Mouse (Mus musculus): Measurements from ENCODE around the gene Ipo9. TPM values are rescaled to one million over a fixed set of nuclear protein-coding genes. Genes with fewer than 3 reads are reported as not detected.
A peak's percentile ranks its signal among the peaks of the same experiment; 100 is the strongest.

Ipo9 gene
- polyA plus RNA-seq, 1 experiment from 2014 or later = 70.5 TPM

DNA sequence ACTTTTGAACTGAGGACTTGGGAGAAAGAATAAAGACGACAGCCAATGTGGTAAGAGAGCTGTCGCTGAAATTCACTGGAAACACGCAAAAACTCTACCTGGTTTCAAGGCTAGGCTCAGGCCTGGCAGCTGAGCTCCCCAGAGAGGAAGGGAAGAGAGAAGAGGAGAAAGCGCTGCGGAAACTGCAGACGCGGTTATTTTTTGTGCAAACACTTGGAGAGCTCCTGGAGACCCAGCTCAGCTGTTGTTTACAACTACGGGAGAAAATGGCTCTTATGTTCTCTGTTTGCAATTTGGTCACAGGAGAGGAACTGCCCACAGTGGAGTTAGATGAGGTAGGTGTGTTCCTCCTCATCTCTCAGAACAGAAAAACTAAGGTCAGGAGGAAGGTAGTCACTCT is 32.4 kb upstream of the Ipo9 start:
- no peak overlapping the region for H3K4me3 ChIP-seq (ENCODE audit: low read length)
- H3K36me3 ChIP-seq (ENCODE audit: control insufficient read depth, insufficient read depth, low read length) = peaks cover 10% of the 10 kb centered on the region; the same call in 1 of the 2 replicates
- WGBS = 49% methylated on average over 8 of the region's 8 CpGs

DNA sequence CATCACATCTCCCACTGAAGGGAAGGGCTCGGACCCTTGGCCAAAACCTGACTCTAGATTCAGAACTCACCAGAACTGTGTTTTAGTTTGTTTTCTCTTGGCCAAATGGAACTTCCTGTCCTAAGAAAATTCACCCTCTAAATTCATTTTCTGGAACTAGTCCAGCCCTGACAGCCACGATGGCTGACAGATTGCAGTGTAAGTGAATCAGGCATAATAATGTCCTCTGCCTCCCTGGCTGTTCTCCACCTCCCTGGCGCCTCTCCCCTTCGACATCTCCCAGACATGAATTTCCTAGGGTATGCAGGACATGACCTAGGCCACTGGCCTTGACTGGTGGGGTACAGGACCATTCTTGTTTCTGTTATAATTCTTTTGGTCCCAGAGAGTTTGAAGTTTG is 32.0 kb upstream of the Ipo9 start:
- Histone ChIP-seq H3K27ac (ENCODE audit: low read length) (peak overlapping the region; percentile 77), H3K36me3 (ENCODE audit: control insufficient read depth, insufficient read depth, low read length) (peaks cover 8% of the 10 kb centered on the region; the same call in 1 of the 2 replicates), H3K4me2 (ENCODE audit: low read depth, low read length) (no peak overlapping the region), H3K9me3 (ENCODE audit: control insufficient read depth, low read length) (no peaks in the 10 kb centered on the region), H3K4me1 (ENCODE audit: control insufficient read depth, insufficient read depth, low read length) (peaks cover 18% of the 10 kb centered on the region), H3K27me3 (replicated peaks; ENCODE audit: control insufficient read depth, insufficient read depth, low read length) (no peaks in the 10 kb centered on the region), H3K4me3 (ENCODE audit: low read length) (no peak overlapping the region), H3K9ac (ENCODE audit: low read depth, low read length) (0 out of 2 replicates have a peak overlapping the region, but pooled peaks have one; percentile 5)
- 53% methylated on average over 4 of the region's 4 CpGs for WGBS
- ATAC-seq = no peak; the same call in 1 of the 2 replicates

More for the DNA sequence above, 32.4 kb upstream of the Ipo9 start:
- H3K9me3 ChIP-seq (ENCODE audit: control insufficient read depth, low read length) = no peaks in the 10 kb centered on the region
- no peaks in the 10 kb centered on the region for H3K27me3 ChIP-seq (replicated peaks; ENCODE audit: control insufficient read depth, insufficient read depth, low read length)
- H3K4me2 ChIP-seq (ENCODE audit: low read depth, low read length) = no peak overlapping the region
- peaks cover 18% of the 10 kb centered on the region for H3K4me1 ChIP-seq (ENCODE audit: control insufficient read depth, insufficient read depth, low read length)
- H3K9ac ChIP-seq (ENCODE audit: low read depth, low read length) = 0 out of 2 replicates have a peak overlapping the region, but pooled peaks have one; percentile 5
- no peak for ATAC-seq
- peak overlapping the region; percentile 77 for H3K27ac ChIP-seq (ENCODE audit: low read length)

DNA sequence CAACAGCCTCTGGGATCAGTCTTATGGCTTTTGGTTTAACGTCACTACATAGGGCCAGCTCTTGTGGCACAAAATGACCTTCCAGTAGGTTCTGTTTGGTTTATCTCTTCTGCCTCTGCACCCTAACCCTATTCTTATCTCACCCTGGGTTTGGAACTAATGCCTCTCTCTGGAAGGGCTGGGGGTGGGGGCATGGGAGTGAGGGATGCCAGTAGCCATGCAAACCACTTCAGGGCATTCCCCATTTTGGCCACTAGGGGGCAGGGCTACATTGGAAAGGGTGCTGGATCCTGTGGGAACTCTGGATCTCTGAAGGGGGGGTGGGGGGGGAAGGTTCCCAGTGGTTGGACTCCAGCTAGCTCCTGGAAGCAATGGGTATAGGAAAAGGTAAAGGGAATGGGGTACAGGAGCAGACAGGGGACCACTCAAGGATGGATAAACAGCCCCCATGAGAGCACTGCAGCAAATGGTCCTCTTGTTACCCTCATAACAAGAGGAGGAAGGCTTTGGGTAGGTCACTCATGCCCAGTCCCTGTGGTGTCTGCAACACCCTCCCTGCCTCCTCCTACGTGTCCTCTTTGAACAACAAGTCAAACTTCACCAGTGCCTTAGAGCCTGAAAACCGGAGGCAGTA is 30.9 kb upstream of the Ipo9 start:
- Histone ChIP-seq H3K4me3 (ENCODE audit: low read length) (no peak overlapping the region), H3K36me3 (ENCODE audit: control insufficient read depth, insufficient read depth, low read length) (0 out of 2 replicates have a peak, but pooled peaks cover 2% of the 10 kb centered on the region), H3K9ac (ENCODE audit: low read depth, low read length) (no peak overlapping the region), H3K27ac (ENCODE audit: low read length) (peak overlapping the region; percentile 77; the same call in 1 of the 2 replicates), H3K4me2 (ENCODE audit: low read depth, low read length) (no peak overlapping the region), H3K4me1 (ENCODE audit: control insufficient read depth, insufficient read depth, low read length) (peaks cover 18% of the 10 kb centered on the region), H3K27me3 (replicated peaks; ENCODE audit: control insufficient read depth, insufficient read depth, low read length) (no peaks in the 10 kb centered on the region), H3K9me3 (ENCODE audit: control insufficient read depth, low read length) (no peaks in the 10 kb centered on the region)
- WGBS = 78% methylated on average over 3 of the region's 3 CpGs
- ATAC-seq = peak; percentile 44; the same call in 1 of the 2 replicates

DNA sequence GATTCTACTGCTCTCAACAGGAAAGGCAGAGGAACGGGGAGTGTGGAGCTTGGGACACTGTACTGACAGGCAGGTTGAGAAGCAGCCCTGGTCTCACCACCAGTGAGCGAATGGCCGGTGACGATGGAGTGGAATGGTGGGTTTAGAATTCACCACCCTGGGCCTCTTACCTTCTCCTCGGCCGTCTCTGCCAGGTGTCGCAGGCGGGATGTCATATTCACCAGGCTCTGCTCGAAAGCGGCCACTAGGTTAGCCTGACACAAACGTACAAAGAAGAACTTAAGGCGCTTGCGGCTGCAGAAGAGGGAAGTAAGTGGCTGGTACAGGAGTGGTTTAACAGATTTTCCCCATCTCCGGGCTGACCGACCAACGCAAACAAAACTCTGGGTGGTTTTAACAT is 30.2 kb upstream of the Ipo9 start:
- no peak for ATAC-seq
- Histone ChIP-seq H3K9ac (ENCODE audit: low read depth, low read length) (no peak overlapping the region), H3K9me3 (ENCODE audit: control insufficient read depth, low read length) (no peaks in the 10 kb centered on the region), H3K27me3 (replicated peaks; ENCODE audit: control insufficient read depth, insufficient read depth, low read length) (no peaks in the 10 kb centered on the region), H3K4me2 (ENCODE audit: low read depth, low read length) (no peak overlapping the region), H3K36me3 (ENCODE audit: control insufficient read depth, insufficient read depth, low read length) (no peaks in the 10 kb centered on the region), H3K4me1 (ENCODE audit: control insufficient read depth, insufficient read depth, low read length) (peaks cover 18% of the 10 kb centered on the region), H3K27ac (ENCODE audit: low read length) (no peak overlapping the region), H3K4me3 (ENCODE audit: low read length) (no peak overlapping the region)
- WGBS = 90% methylated on average over 16 of the region's 16 CpGs

DNA sequence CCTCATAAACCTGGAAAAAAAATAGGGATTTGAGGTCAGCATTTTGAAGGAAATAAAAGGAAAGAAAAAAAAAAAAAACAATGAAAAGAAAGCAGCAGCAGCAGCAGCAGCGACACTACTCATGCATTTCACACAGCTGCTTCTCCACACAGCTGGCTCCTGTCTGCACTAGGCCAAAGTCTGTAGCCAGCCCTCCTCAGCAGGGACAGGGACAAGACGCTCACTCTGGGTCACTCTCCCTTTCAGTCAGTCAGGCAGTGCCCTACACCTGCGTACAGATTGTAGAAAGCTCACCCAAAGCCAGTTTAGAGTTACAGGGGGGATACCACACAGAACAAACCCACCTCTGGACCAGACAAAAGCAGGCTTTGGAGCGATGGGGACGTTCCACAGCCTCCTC is 27.6 kb upstream of the Ipo9 start:
- H3K4me2 ChIP-seq (ENCODE audit: low read depth, low read length) = no peak overlapping the region
- H3K4me1 ChIP-seq (ENCODE audit: control insufficient read depth, insufficient read depth, low read length) = peaks cover 14% of the 10 kb centered on the region
- H3K4me3 ChIP-seq (ENCODE audit: low read length) = no peak overlapping the region
- no peaks in the 10 kb centered on the region for H3K9me3 ChIP-seq (ENCODE audit: control insufficient read depth, low read length)
- WGBS = 91% methylated on average over 5 of the region's 5 CpGs
- peaks cover 10% of the 10 kb centered on the region; the same call in 1 of the 2 replicates for H3K36me3 ChIP-seq (ENCODE audit: control insufficient read depth, insufficient read depth, low read length)
- H3K9ac ChIP-seq (ENCODE audit: low read depth, low read length) = no peak overlapping the region
- no peak overlapping the region for H3K27ac ChIP-seq (ENCODE audit: low read length)
- ATAC-seq = no peak
- no peaks in the 10 kb centered on the region for H3K27me3 ChIP-seq (replicated peaks; ENCODE audit: control insufficient read depth, insufficient read depth, low read length)

DNA sequence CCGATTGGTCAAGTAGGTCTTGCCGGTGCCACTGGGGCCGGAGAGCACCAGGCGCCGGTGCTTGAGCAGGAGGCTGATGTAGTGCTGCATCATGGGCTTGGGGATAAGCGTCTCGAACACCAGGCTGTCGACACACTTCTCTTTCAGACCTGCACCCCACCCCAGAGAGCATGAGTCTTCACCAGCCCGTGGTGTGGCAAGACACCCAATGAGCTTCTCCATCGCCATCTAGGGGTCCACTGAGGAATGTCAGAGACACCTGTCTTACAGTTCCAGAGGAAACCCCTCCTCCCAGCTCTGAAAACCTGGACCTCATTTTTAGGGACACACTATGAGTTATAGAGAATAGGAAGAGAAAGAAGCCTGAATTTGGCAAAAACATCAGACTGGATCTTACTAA is 22.0 kb upstream of the Ipo9 start:
- Histone ChIP-seq H3K9me3 (ENCODE audit: control insufficient read depth, low read length) (no peaks in the 10 kb centered on the region), H3K27ac (ENCODE audit: low read length) (no peak overlapping the region), H3K4me2 (ENCODE audit: low read depth, low read length) (no peak overlapping the region), H3K4me3 (ENCODE audit: low read length) (no peak overlapping the region), H3K4me1 (ENCODE audit: control insufficient read depth, insufficient read depth, low read length) (no peaks in the 10 kb centered on the region), H3K36me3 (ENCODE audit: control insufficient read depth, insufficient read depth, low read length) (peaks cover 16% of the 10 kb centered on the region; the same call in 1 of the 2 replicates), H3K27me3 (replicated peaks; ENCODE audit: control insufficient read depth, insufficient read depth, low read length) (no peaks in the 10 kb centered on the region), H3K9ac (ENCODE audit: low read depth, low read length) (no peak overlapping the region)
- WGBS = 78% methylated on average over 10 of the region's 10 CpGs
- ATAC-seq = no peak

DNA sequence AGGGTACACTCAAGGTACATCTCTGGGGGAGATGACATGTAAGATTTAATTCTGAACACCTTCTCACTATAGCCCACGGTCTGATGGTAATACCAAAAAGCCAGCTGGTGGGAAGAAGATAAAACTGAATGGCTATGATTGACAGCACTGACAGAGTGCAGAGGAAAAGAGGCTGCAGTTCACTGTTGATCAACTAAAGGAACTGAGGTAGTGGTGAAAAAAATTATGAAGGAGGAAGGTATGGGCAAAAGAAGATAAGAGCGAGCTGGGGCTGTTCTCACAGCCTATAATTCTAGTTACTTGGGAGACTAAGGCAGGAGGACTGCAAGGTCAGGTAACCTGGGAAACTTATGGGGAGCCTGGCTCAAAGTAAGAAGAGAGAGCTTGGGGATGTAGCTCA is 21.1 kb upstream of the Ipo9 start:
- Histone ChIP-seq H3K27me3 (replicated peaks; ENCODE audit: control insufficient read depth, insufficient read depth, low read length) (no peaks in the 10 kb centered on the region), H3K4me1 (ENCODE audit: control insufficient read depth, insufficient read depth, low read length) (no peaks in the 10 kb centered on the region), H3K4me3 (ENCODE audit: low read length) (no peak overlapping the region), H3K36me3 (ENCODE audit: control insufficient read depth, insufficient read depth, low read length) (peaks cover 16% of the 10 kb centered on the region; the same call in 1 of the 2 replicates), H3K27ac (ENCODE audit: low read length) (no peak overlapping the region), H3K9ac (ENCODE audit: low read depth, low read length) (no peak overlapping the region), H3K9me3 (ENCODE audit: control insufficient read depth, low read length) (no peaks in the 10 kb centered on the region), H3K4me2 (ENCODE audit: low read depth, low read length) (no peak overlapping the region)
- WGBS = 90% methylated on average over 2 of the region's 2 CpGs
- ATAC-seq = no peak

DNA sequence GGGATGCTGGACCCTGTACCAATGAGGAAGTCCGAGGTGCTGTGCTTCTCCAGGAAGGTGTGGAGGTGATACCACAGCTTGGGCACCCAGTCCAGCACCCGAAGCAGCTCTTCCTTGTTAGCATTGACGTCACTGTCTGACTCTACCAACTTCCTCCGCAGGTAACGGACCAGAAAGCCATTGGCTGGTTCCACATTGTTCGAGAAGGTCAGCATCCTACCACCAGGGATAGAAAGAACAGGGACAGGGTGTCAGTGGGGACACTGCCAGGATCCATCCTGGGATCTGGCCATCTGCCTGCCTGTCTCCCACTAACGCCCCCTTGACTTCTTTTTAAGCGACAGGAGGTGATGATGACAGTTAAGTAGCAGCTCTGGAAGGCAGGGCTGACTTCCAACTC is 19.6 kb upstream of the Ipo9 start:
- Histone ChIP-seq H3K4me3 (ENCODE audit: low read length) (no peak overlapping the region), H3K9ac (ENCODE audit: low read depth, low read length) (no peak overlapping the region), H3K4me2 (ENCODE audit: low read depth, low read length) (no peak overlapping the region), H3K27me3 (replicated peaks; ENCODE audit: control insufficient read depth, insufficient read depth, low read length) (no peaks in the 10 kb centered on the region), H3K9me3 (ENCODE audit: control insufficient read depth, low read length) (no peaks in the 10 kb centered on the region), H3K4me1 (ENCODE audit: control insufficient read depth, insufficient read depth, low read length) (no peaks in the 10 kb centered on the region), H3K27ac (ENCODE audit: low read length) (no peak overlapping the region), H3K36me3 (ENCODE audit: control insufficient read depth, insufficient read depth, low read length) (peaks cover 15% of the 10 kb centered on the region; the same call in 1 of the 2 replicates)
- WGBS = 88% methylated on average over 8 of the region's 8 CpGs
- ATAC-seq = no peak

DNA sequence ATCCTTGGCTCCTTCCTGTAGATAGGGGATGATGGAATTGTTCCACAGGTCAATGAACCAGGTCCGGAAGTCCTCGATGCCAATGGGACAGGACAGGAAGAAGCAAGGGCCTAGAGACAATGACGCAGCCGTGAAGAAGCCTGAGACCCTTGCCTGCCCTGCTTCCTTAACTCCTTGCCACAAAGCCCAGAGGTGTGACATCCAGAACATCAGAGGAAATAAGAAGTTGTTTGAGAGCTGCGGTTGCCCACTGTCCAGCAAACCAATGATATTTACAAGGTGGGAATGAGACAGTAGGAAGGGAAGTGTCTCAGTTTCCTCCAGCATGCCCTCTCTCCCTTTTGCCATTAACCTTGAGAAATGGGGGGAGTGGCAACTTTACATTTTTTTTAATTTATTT is 18.6 kb upstream of the Ipo9 start:
- no peak overlapping the region for H3K27ac ChIP-seq (ENCODE audit: low read length)
- no peaks in the 10 kb centered on the region for H3K4me1 ChIP-seq (ENCODE audit: control insufficient read depth, insufficient read depth, low read length)
- no peak overlapping the region for H3K4me3 ChIP-seq (ENCODE audit: low read length)
- H3K27me3 ChIP-seq (replicated peaks; ENCODE audit: control insufficient read depth, insufficient read depth, low read length) = no peaks in the 10 kb centered on the region
- WGBS = 93% methylated on average over 5 of the region's 5 CpGs
- H3K9me3 ChIP-seq (ENCODE audit: control insufficient read depth, low read length) = no peaks in the 10 kb centered on the region
- peaks cover 7% of the 10 kb centered on the region; the same call in 1 of the 2 replicates for H3K36me3 ChIP-seq (ENCODE audit: control insufficient read depth, insufficient read depth, low read length)
- H3K9ac ChIP-seq (ENCODE audit: low read depth, low read length) = no peak overlapping the region
- H3K4me2 ChIP-seq (ENCODE audit: low read depth, low read length) = no peak overlapping the region
- ATAC-seq = no peak
